Mouse (Mus musculus): ENCODE results near the gene Brd2.

DNA sequence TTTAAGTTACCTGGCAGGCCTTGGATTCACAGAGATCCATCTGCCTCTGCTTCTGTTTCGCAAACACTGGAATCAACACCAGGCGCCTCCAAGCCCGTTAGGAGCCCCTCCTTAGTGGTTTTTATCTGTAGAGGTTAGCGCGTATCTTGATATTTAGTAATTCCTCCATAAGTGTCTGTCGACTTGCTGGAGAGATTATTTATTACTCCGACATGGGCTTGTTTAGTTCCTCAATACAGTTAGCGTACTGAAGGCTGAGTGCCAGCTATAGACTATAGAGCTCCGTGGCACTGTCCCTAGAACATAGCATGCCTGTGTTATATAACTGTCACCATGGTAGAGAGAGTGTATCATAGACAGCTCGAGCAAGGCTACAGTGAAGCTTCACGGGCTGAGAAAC, 34.3 kb downstream of the Brd2 start:
- TF ChIP-seq CTCF (conservative IDR thresholded peaks at IDR 0.05; ENCODE audit: low read length): no peak
- no peak for TF ChIP-seq NANOG (IDR thresholded peaks at IDR 0.05; ENCODE audit: borderline replicate concordance, low read length)
- no peak for TF ChIP-seq POU5F1 (IDR thresholded peaks at IDR 0.05; ENCODE audit: borderline replicate concordance, low read length)
